Mouse (Mus musculus): Measurements from ENCODE around the gene Sept6. TPM values are rescaled to one million over a fixed set of nuclear protein-coding genes. Genes with fewer than 3 reads are reported as not detected.

Gene Sept6
- polyA plus RNA-seq, 1 experiment from 2014 or later = 53.0 TPM

GRCm38 (mm10) chrX:36941106-36941505 lies 50.5 kb downstream of the Sept6 start:
- Histone ChIP-seq H3K27ac (replicated peaks) (no peak overlapping the region), H3K36me3 (peaks cover 5% of the 10 kb centered on the region; the same call in 1 of the 2 replicates), H3K4me3 (no peak overlapping the region), H3K4me2 (replicated peaks) (no peak overlapping the region), H3K27me3 (no peaks in the 10 kb centered on the region), H3K9me3 (no peaks in the 10 kb centered on the region), H3K4me1 (no peaks in the 10 kb centered on the region), H3K9ac (replicated peaks) (no peak overlapping the region)
- 85% methylated on average over 3 of the region's 3 CpGs for WGBS
- no peak for ATAC-seq (replicated peaks)

GRCm38 (mm10) chrX:36939806-36940413 lies 51.7 kb downstream of the Sept6 start:
- Histone ChIP-seq H3K4me1 (no peaks in the 10 kb centered on the region), H3K4me2 (replicated peaks) (no peak overlapping the region), H3K36me3 (peaks cover 5% of the 10 kb centered on the region; the same call in 1 of the 2 replicates), H3K4me3 (no peak overlapping the region), H3K27me3 (no peaks in the 10 kb centered on the region), H3K9me3 (no peaks in the 10 kb centered on the region), H3K9ac (replicated peaks) (no peak overlapping the region), H3K27ac (replicated peaks) (no peak overlapping the region)
- WGBS = 76% methylated on average over 4 of the region's 4 CpGs
- 0 out of 2 replicates have a peak, but pooled peaks have one; percentile 43 for ATAC-seq (replicated peaks)

- Histone ChIP-seq H3K27ac (replicated peaks) (no peak overlapping the region), H3K4me2 (replicated peaks) (no peak overlapping the region), H3K4me3 (no peak overlapping the region), H3K9me3 (no peaks in the 10 kb centered on the region), H3K36me3 (no peaks in the 10 kb centered on the region), H3K4me1 (no peaks in the 10 kb centered on the region), H3K9ac (replicated peaks) (no peak overlapping the region), H3K27me3 (no peaks in the 10 kb centered on the region)
- WGBS = 79% methylated on average over 7 of the region's 7 CpGs
- no peak for ATAC-seq (replicated peaks)
Observed at GRCm38 (mm10) chrX:36935326-36935966, 56.1 kb downstream of the Sept6 start.

GRCm38 (mm10) chrX:36930574-36930973 lies 61.0 kb downstream of the Sept6 start:
- 29% methylated on average over 1 of the region's 1 CpGs for WGBS
- Histone ChIP-seq H3K27me3 (no peaks in the 10 kb centered on the region), H3K9ac (replicated peaks) (no peak overlapping the region), H3K36me3 (no peaks in the 10 kb centered on the region; the same call in 1 of the 2 replicates), H3K27ac (replicated peaks) (no peak overlapping the region), H3K4me2 (replicated peaks) (no peak overlapping the region), H3K4me3 (no peak overlapping the region), H3K9me3 (no peaks in the 10 kb centered on the region), H3K4me1 (no peaks in the 10 kb centered on the region)
- ATAC-seq (replicated peaks) = no peak

- WGBS = 82% methylated on average over 4 of the region's 4 CpGs
Observed at GRCm38 (mm10) chrX:36929694-36930093, 61.9 kb downstream of the Sept6 start.

GRCm38 (mm10) chrX:36928791-36929190 lies 62.8 kb downstream of the Sept6 start:
- Histone ChIP-seq H3K9ac (replicated peaks) (no peak overlapping the region), H3K27ac (replicated peaks) (no peak overlapping the region), H3K4me1 (no peaks in the 10 kb centered on the region), H3K36me3 (no peaks in the 10 kb centered on the region; the same call in 1 of the 2 replicates), H3K9me3 (no peaks in the 10 kb centered on the region), H3K4me2 (replicated peaks) (no peak overlapping the region), H3K27me3 (no peaks in the 10 kb centered on the region), H3K4me3 (no peak overlapping the region)
- 77% methylated on average over 4 of the region's 4 CpGs for WGBS
- no peak for ATAC-seq (replicated peaks)

More at GRCm38 (mm10) chrX:36929694-36930093, 61.9 kb downstream of the Sept6 start:
- H3K27me3 ChIP-seq = no peaks in the 10 kb centered on the region
- no peak overlapping the region for H3K9ac ChIP-seq (replicated peaks)
- 0 out of 2 replicates have a peak, but pooled peaks have one; percentile 26 for ATAC-seq (replicated peaks)
- no peak overlapping the region for H3K27ac ChIP-seq (replicated peaks)
- no peaks in the 10 kb centered on the region; the same call in 1 of the 2 replicates for H3K36me3 ChIP-seq
- H3K9me3 ChIP-seq = no peaks in the 10 kb centered on the region
- no peaks in the 10 kb centered on the region for H3K4me1 ChIP-seq
- H3K4me2 ChIP-seq (replicated peaks) = no peak overlapping the region
- H3K4me3 ChIP-seq = no peak overlapping the region

GRCm38 (mm10) chrX:36921346-36921745 lies 70.2 kb downstream of the Sept6 start:
- H3K4me2 ChIP-seq (replicated peaks) = no peak overlapping the region
- H3K36me3 ChIP-seq = no peaks in the 10 kb centered on the region
- no peaks in the 10 kb centered on the region for H3K27me3 ChIP-seq
- no peak overlapping the region for H3K4me3 ChIP-seq
- ATAC-seq (replicated peaks) = no peak
- WGBS = 85% methylated on average over 4 of the region's 4 CpGs
- no peaks in the 10 kb centered on the region for H3K4me1 ChIP-seq
- no peak overlapping the region for H3K9ac ChIP-seq (replicated peaks)
- H3K9me3 ChIP-seq = no peaks in the 10 kb centered on the region
- H3K27ac ChIP-seq (replicated peaks) = no peak overlapping the region

GRCm38 (mm10) chrX:36917749-36918148 lies 73.8 kb downstream of the Sept6 start:
- H3K9ac ChIP-seq (replicated peaks) = no peak overlapping the region
- WGBS = 97% methylated on average over 1 of the region's 1 CpGs
- no peak for ATAC-seq (replicated peaks)
- H3K9me3 ChIP-seq = no peaks in the 10 kb centered on the region
- no peaks in the 10 kb centered on the region for H3K4me1 ChIP-seq
- no peak overlapping the region for H3K27ac ChIP-seq (replicated peaks)
- no peak overlapping the region for H3K4me3 ChIP-seq
- no peaks in the 10 kb centered on the region for H3K36me3 ChIP-seq
- no peak overlapping the region for H3K4me2 ChIP-seq (replicated peaks)
- no peaks in the 10 kb centered on the region for H3K27me3 ChIP-seq

GRCm38 (mm10) chrX:36911343-36911742 lies 80.3 kb downstream of the Sept6 start:
- Histone ChIP-seq H3K27ac (replicated peaks) (no peak overlapping the region), H3K36me3 (no peaks in the 10 kb centered on the region), H3K9me3 (no peaks in the 10 kb centered on the region), H3K4me2 (replicated peaks) (no peak overlapping the region), H3K9ac (replicated peaks) (no peak overlapping the region), H3K4me3 (no peak overlapping the region), H3K27me3 (no peaks in the 10 kb centered on the region), H3K4me1 (no peaks in the 10 kb centered on the region)
- ATAC-seq (replicated peaks) = 0 out of 2 replicates have a peak, but pooled peaks have one; percentile 48
- whole genome bisulfite sequencing = 46% methylated on average over 12 of the region's 12 CpGs

- no peak overlapping the region for H3K4me2 ChIP-seq (replicated peaks)
- no peak for ATAC-seq (replicated peaks)
- H3K36me3 ChIP-seq = no peaks in the 10 kb centered on the region
- H3K4me1 ChIP-seq = 0 out of 2 replicates have a peak, but pooled peaks cover 4% of the 10 kb centered on the region
- no peak overlapping the region for H3K9ac ChIP-seq (replicated peaks)
- no peaks in the 10 kb centered on the region for H3K27me3 ChIP-seq
- H3K9me3 ChIP-seq = no peaks in the 10 kb centered on the region
- H3K4me3 ChIP-seq = no peak overlapping the region
- WGBS = 40% methylated on average over 5 of the region's 5 CpGs
- no peak overlapping the region for H3K27ac ChIP-seq (replicated peaks)
Observed at GRCm38 (mm10) chrX:36906539-36906938, 85.1 kb downstream of the Sept6 start.

GRCm38 (mm10) chrX:36903115-36903768 lies 88.4 kb downstream of the Sept6 start:
- Histone ChIP-seq H3K9ac (replicated peaks) (peak overlapping the region; percentile 70), H3K9me3 (no peaks in the 10 kb centered on the region), H3K4me3 (peak overlapping the region; percentile 60), H3K36me3 (no peaks in the 10 kb centered on the region), H3K4me1 (0 out of 2 replicates have a peak, but pooled peaks cover 4% of the 10 kb centered on the region), H3K27ac (replicated peaks) (peak overlapping the region; percentile 84), H3K27me3 (no peaks in the 10 kb centered on the region), H3K4me2 (replicated peaks) (peak overlapping the region; percentile 50)
- 22% methylated on average over 32 of the region's 32 CpGs for WGBS
- ATAC-seq (replicated peaks) = peak; percentile 94
